Mouse (Mus musculus) mesoderm, embryonic 11.5 days (tissue): Measurements from ENCODE around the gene Tpo.

Source experiments
- DNase-seq: peaks from one replicate; pipeline ENCODE4 v3.0.0-alpha.2; 2012; ENCODE audit warnings: low read depth, low spot score

The Tpo gene

GRCm38 (mm10) chr12:30132524-30132923 lies at the start of gene Tpo:
TSS of gene Tpo (minus strand) at chr12:30132624.
- DNase-seq: no peak

GRCm38 (mm10) chr12:30181721-30182120 lies 49.3 kb upstream of the Tpo start:
- DNase-seq: no peak

GRCm38 (mm10) chr12:30179623-30180022 lies 47.2 kb upstream of the Tpo start:
- DNase-seq: no peak

GRCm38 (mm10) chr12:30177966-30178365 lies 45.5 kb upstream of the Tpo start:
- no peak for DNase-seq

- DNase-seq: no peak
Observed at GRCm38 (mm10) chr12:30177529-30177928, 45.1 kb upstream of the Tpo start.

- no peak for DNase-seq
Observed at GRCm38 (mm10) chr12:30168491-30168890, 36.1 kb upstream of the Tpo start.

GRCm38 (mm10) chr12:30164538-30164937 lies 32.1 kb upstream of the Tpo start:
- no peak for DNase-seq

GRCm38 (mm10) chr12:30164005-30164404 lies 31.6 kb upstream of the Tpo start:
- DNase-seq: no peak

GRCm38 (mm10) chr12:30161731-30162406 lies 29.4 kb upstream of the Tpo start:
- DNase-seq: no peak

GRCm38 (mm10) chr12:30160475-30160874 lies 28.1 kb upstream of the Tpo start:
- no peak for DNase-seq

- no peak for DNase-seq
Observed at GRCm38 (mm10) chr12:30159788-30160187, 27.4 kb upstream of the Tpo start.

- DNase-seq: no peak
Observed at GRCm38 (mm10) chr12:30154079-30154673, 21.8 kb upstream of the Tpo start.

- DNase-seq: no peak
Observed at GRCm38 (mm10) chr12:30142085-30142484, 9.7 kb upstream of the Tpo start.

- DNase-seq: no peak
Observed at GRCm38 (mm10) chr12:30129411-30129716, 3.1 kb downstream of the Tpo start.

- DNase-seq: peak; percentile 76
Observed at GRCm38 (mm10) chr12:30128561-30129410, 3.6 kb downstream of the Tpo start.

- DNase-seq: no peak
Observed at GRCm38 (mm10) chr12:30122347-30122746, 10.1 kb downstream of the Tpo start.

GRCm38 (mm10) chr12:30112271-30112670 lies 20.2 kb downstream of the Tpo start:
- DNase-seq: no peak

- no peak for DNase-seq
Observed at GRCm38 (mm10) chr12:30109646-30110605, 22.5 kb downstream of the Tpo start.

- peak; percentile 6 for DNase-seq
Observed at GRCm38 (mm10) chr12:30102891-30103565, 29.4 kb downstream of the Tpo start.

GRCm38 (mm10) chr12:30092081-30092480 lies 40.3 kb downstream of the Tpo start:
- DNase-seq: no peak

- no peak for DNase-seq
Observed at GRCm38 (mm10) chr12:30083971-30084370, 48.5 kb downstream of the Tpo start.
